Mouse (Mus musculus) olfactory bulb, adult 2 months (tissue): ENCODE measurements at regions not wholly inside any gene's neighbourhood (a gene's known extent, or its start where the extent isn't known, plus 50 kb on each side); places are given as distances from the start of the nearest gene placed in this dataset.

Source experiments
- CTCF ChIP-seq: fragments of 200-500 bp; IDR thresholded peaks from 2 replicates; pipeline ENCODE4 v1.5.1; 2012; ENCODE audit warnings: low read depth, mild to moderate bottlenecking, low read length, moderate library complexity; ENCODE audit not compliant: insufficient read depth
- POLR2A ChIP-seq: fragments of 200-500 bp; IDR thresholded peaks from 2 replicates; pipeline ENCODE4 v1.6.1; 2012; ENCODE audit warnings: mild to moderate bottlenecking, low read depth, low read length, moderate library complexity; ENCODE audit not compliant: insufficient read depth

DNA sequence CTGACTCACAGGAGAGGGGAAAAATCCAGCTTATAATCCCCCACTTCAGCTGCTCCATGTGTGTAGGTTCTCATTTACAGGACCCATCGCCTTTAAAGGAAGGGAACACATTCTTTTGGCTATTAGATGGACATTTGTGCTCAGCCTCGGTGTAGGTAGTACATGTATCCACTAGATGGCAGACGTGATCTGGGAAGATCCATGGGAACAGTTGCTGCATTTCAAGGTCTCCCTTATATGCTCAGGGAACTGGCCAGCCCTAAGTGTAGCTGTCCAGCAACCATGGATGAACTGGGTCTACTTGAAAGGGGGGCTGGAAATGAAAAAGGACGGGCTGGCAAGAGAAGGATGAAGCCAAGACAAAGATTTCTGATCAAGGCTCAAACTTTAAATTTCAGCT, 124.0 kb downstream of the Akain1 start:
- TF ChIP-seq POLR2A (no peak), CTCF (no peak)
